Mouse (Mus musculus) embryonic fibroblast, embryonic 13.5 days (primary cell): ENCODE data around the gene Dzip1l.
A peak's percentile ranks its signal among the peaks of the same experiment; 100 is the strongest.

Experiments
- CTCF ChIP-seq: IDR thresholded peaks from 2 replicates; pipeline ENCODE4 v1.5.1; 2011; ENCODE audit warnings: mild to moderate bottlenecking, control low read depth, low read length, moderate library complexity, borderline replicate concordance; ENCODE audit not compliant: insufficient read depth
- POLR2A ChIP-seq: IDR thresholded peaks from 2 replicates; pipeline ENCODE4 v1.6.1; 2011; ENCODE audit warnings: low read depth, mild to moderate bottlenecking, control low read depth, low read length, moderate library complexity

GRCm38 (mm10) chr9:99629281-99630011 is at the start of gene Dzip1l:
- TF ChIP-seq CTCF (no peak), POLR2A (peak; percentile 79)
